Mouse (Mus musculus) limb, embryonic 14.5 days (tissue): ENCODE measurements at regions not wholly inside any gene's neighbourhood (a gene's known extent, or its start where the extent isn't known, plus 50 kb on each side); places are given as distances from the start of the nearest gene placed in this dataset.

Source experiments
- ATAC-seq: fragments of 200-750 bp; cut with Nextera tagmentation; 2 replicates; pipeline ENCODE4 v1.8.0; 2017; ENCODE audit warnings: low read depth, moderate number of reproducible peaks, moderate TSS enrichment; ENCODE audit not compliant: low FRiP score
- DNase-seq: peaks from one replicate; pipeline ENCODE4 v3.0.0-alpha.2; 2015; ENCODE audit warnings: low spot score
- H3K27ac ChIP-seq: fragments of 300-500 bp; sonication (generic); replicated peaks from 2 replicates; pipeline ENCODE4 v1.5.1; 2014; ENCODE audit warnings: low read depth, mild to moderate bottlenecking, low read length, moderate library complexity, mixed read lengths
- H3K27me3 ChIP-seq: fragments of 300-500 bp; sonication (generic); 2 replicates; pipeline ENCODE4 v1.6.1; 2014; ENCODE audit warnings: low read length, mixed read lengths; ENCODE audit not compliant: control insufficient read depth, insufficient read depth
- H3K36me3 ChIP-seq: fragments of 300-500 bp; sonication (generic); 2 replicates; pipeline ENCODE4 v1.6.1; 2014; ENCODE audit warnings: mild to moderate bottlenecking, low read length, moderate library complexity, mixed read lengths; ENCODE audit not compliant: control insufficient read depth, insufficient read depth
- H3K4me1 ChIP-seq: fragments of 300-500 bp; sonication (generic); 2 replicates; pipeline ENCODE4 v1.6.1; 2014; ENCODE audit warnings: antibody characterized with exemption, low read length, mixed read lengths; ENCODE audit not compliant: control insufficient read depth, insufficient read depth
- H3K4me2 ChIP-seq: fragments of 300-500 bp; sonication (generic); replicated peaks from 2 replicates; pipeline ENCODE4 v1.6.1; 2014; ENCODE audit warnings: low read depth, mild to moderate bottlenecking, low read length, moderate library complexity; ENCODE audit not compliant: severe bottlenecking
- H3K4me3 ChIP-seq: fragments of 300-500 bp; sonication (generic); replicated peaks from 2 replicates; pipeline ENCODE4 v1.5.1; 2014; ENCODE audit warnings: low read length
- H3K9ac ChIP-seq: fragments of 300-500 bp; sonication (generic); 2 replicates; pipeline ENCODE4 v1.6.1; 2014; ENCODE audit warnings: mild to moderate bottlenecking, low read depth, low read length, moderate library complexity; ENCODE audit not compliant: severe bottlenecking
- H3K9me3 ChIP-seq: fragments of 300-500 bp; sonication (generic); 2 replicates; pipeline ENCODE4 v1.6.1; 2016; ENCODE audit warnings: low read length; ENCODE audit not compliant: control insufficient read depth
- POLR2A ChIP-seq: fragments of 200-500 bp; IDR thresholded peaks from 2 replicates; pipeline ENCODE4 v1.8.0; 2012; ENCODE audit warnings: inconsistent platforms, mild to moderate bottlenecking, moderate library complexity, borderline replicate concordance; ENCODE audit not compliant: insufficient read depth, insufficient read length; ENCODE audit errors: extremely low read depth
- WGBS: fragments of 180-500 bp; shearing (Covaris S2); extraction: QIAGEN DNeasy Blood & Tissue Kit; methylation state at CpG from one replicate; pipeline ENCODE4 v1.1.7; 2014; 5-methylcytosine and 5-hydroxymethylcytosine counted together

DNA sequence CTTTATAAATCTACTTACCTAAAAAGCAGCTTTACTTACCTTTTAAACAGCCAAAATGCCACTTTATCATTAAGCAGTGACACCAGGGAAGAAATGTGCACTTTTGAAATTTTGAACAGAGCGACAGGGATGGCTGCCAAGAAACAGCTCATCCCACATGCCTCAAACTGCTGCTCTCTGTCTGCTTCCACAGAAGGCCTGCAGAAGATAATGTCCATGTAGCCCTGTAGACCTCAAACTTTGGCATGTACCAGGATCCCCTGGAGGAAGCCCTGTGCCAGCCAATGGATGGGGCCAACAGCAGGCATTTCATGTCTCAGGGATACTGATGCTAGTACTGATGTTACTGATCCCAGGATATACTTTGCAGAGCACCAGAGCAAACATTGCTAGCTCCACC lies 245.1 kb upstream of the Arx start:
- Histone ChIP-seq H3K27ac (no peak overlapping the region), H3K9me3 (no peaks in the 10 kb centered on the region), H3K4me1 (no peaks in the 10 kb centered on the region), H3K36me3 (no peaks in the 10 kb centered on the region), H3K27me3 (no peaks in the 10 kb centered on the region), H3K4me3 (no peak overlapping the region), H3K4me2 (no peak overlapping the region), H3K9ac (no peak overlapping the region)
- WGBS, result 100% methylated on average over 1 of the region's 1 CpGs
- no peak for DNase-seq
- ATAC-seq, result no peak
- no peak for TF ChIP-seq POLR2A

- Histone ChIP-seq H3K27me3 (no peaks in the 10 kb centered on the region), H3K4me2 (no peak overlapping the region), H3K9me3 (no peaks in the 10 kb centered on the region), H3K27ac (no peak overlapping the region), H3K4me1 (no peaks in the 10 kb centered on the region), H3K4me3 (no peak overlapping the region), H3K36me3 (no peaks in the 10 kb centered on the region), H3K9ac (no peak overlapping the region)
- 63% methylated on average over 3 of the region's 3 CpGs for WGBS
- DNase-seq (no peak), ATAC-seq (no peak)
- TF ChIP-seq POLR2A, result no peak
Measured at GRCm38 (mm10) chrX:93042736-93043135, 243.5 kb upstream of the Arx start.

- Histone ChIP-seq H3K4me1 (no peaks in the 10 kb centered on the region), H3K4me2 (no peak overlapping the region), H3K27me3 (no peaks in the 10 kb centered on the region), H3K4me3 (no peak overlapping the region), H3K9me3 (no peaks in the 10 kb centered on the region), H3K27ac (no peak overlapping the region), H3K36me3 (no peaks in the 10 kb centered on the region), H3K9ac (no peak overlapping the region)
- DNase-seq (no peak), ATAC-seq (no peak)
- TF ChIP-seq POLR2A, result no peak
- 62% methylated on average over 1 of the region's 1 CpGs for WGBS
Measured at GRCm38 (mm10) chrX:93048967-93049754, 237.1 kb upstream of the Arx start.

DNA sequence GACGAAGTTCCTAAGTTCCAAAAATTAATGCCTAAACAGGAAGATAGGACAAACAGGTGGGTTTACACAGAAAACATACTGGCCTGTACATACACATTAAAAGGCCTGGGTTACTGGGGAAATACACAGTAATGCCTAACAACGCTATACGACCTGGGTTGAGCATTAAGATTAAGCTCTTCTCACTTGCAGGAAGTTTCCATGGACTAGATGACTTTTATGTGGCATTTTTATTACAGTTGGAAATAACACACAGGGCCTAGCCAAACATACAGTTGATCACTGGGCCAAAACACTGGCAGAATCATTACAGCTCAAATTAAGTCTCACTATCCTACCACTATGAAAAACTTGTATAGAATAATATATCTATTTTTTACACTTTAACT lies 236.5 kb upstream of the Arx start:
- Histone ChIP-seq H3K4me3 (no peak overlapping the region), H3K9ac (no peak overlapping the region), H3K4me1 (no peaks in the 10 kb centered on the region), H3K9me3 (no peaks in the 10 kb centered on the region), H3K4me2 (no peak overlapping the region), H3K27me3 (no peaks in the 10 kb centered on the region), H3K27ac (no peak overlapping the region), H3K36me3 (no peaks in the 10 kb centered on the region)
- DNase-seq, result no peak
- TF ChIP-seq POLR2A, result no peak
- 57% methylated on average over 3 of the region's 3 CpGs for WGBS
- ATAC-seq, result no peak

GRCm38 (mm10) chrX:93059533-93059932 lies 226.7 kb upstream of the Arx start:
- Histone ChIP-seq H3K36me3 (no peaks in the 10 kb centered on the region), H3K27me3 (no peaks in the 10 kb centered on the region), H3K9me3 (no peaks in the 10 kb centered on the region), H3K9ac (no peak overlapping the region), H3K4me3 (no peak overlapping the region), H3K4me1 (no peaks in the 10 kb centered on the region), H3K4me2 (no peak overlapping the region), H3K27ac (no peak overlapping the region)
- no peak for DNase-seq
- no peak for ATAC-seq
- no peak for TF ChIP-seq POLR2A
- WGBS, result 75% methylated on average over 4 of the region's 4 CpGs

GRCm38 (mm10) chrX:93068884-93069283 lies 217.4 kb upstream of the Arx start:
- Histone ChIP-seq H3K4me2 (no peak overlapping the region), H3K9me3 (no peaks in the 10 kb centered on the region), H3K27me3 (no peaks in the 10 kb centered on the region), H3K27ac (no peak overlapping the region), H3K9ac (no peak overlapping the region), H3K36me3 (no peaks in the 10 kb centered on the region), H3K4me3 (no peak overlapping the region), H3K4me1 (no peaks in the 10 kb centered on the region)
- DNase-seq (no peak), ATAC-seq (no peak)
- no peak for TF ChIP-seq POLR2A
- 56% methylated on average over 7 of the region's 7 CpGs for WGBS
